Mouse (Mus musculus): ENCODE measurements around the gene Rad51b. TPM values are rescaled to one million over a fixed set of nuclear protein-coding genes. Genes with fewer than 3 reads are reported as not detected.

The Rad51b gene
- total RNA-seq, 2 experiments from 2014 or later, result 0.36 TPM; not detected in 1

GRCm38 (mm10) chr12:79674846-79675439 is 377.9 kb downstream of the Rad51b start:
- H3K4me3 ChIP-seq, result no peak overlapping the region
- intact Hi-C loops (cut with DNase I), result no loop called here
- DNase-seq (ENCODE audit: extremely low spot score in 1 of 2, low spot score in 2 of 2), result no peak
- H3K27ac ChIP-seq, result no peak overlapping the region
- TF ChIP-seq CTCF (IDR thresholded peaks at IDR 0.05), result no peak

- no peak overlapping the region for H3K27ac ChIP-seq
- TF ChIP-seq CTCF (IDR thresholded peaks at IDR 0.05), result no peak
- intact Hi-C loops (cut with DNase I), result no loop called here
- H3K4me3 ChIP-seq, result no peak overlapping the region
- no peak for DNase-seq (ENCODE audit: extremely low spot score in 1 of 2, low spot score in 2 of 2)
These were observed 378.5 kb downstream of the Rad51b start for GRCm38 (mm10) chr12:79675440-79676176.

- intact Hi-C loops (cut with DNase I), result no loop called here
- no peak for DNase-seq (ENCODE audit: extremely low spot score in 1 of 2, low spot score in 2 of 2)
- no peak for TF ChIP-seq CTCF (IDR thresholded peaks at IDR 0.05)
- H3K27ac ChIP-seq, result no peak overlapping the region
- no peak overlapping the region for H3K4me3 ChIP-seq
These were observed 379.2 kb downstream of the Rad51b start for GRCm38 (mm10) chr12:79676251-79676650.

GRCm38 (mm10) chr12:79676896-79677295 is 379.8 kb downstream of the Rad51b start:
- no peak for DNase-seq (ENCODE audit: extremely low spot score in 1 of 2, low spot score in 2 of 2)
- no peak overlapping the region for H3K4me3 ChIP-seq
- intact Hi-C loops (cut with DNase I), result no loop called here
- TF ChIP-seq CTCF (IDR thresholded peaks at IDR 0.05), result no peak
- no peak overlapping the region for H3K27ac ChIP-seq

- no peak for DNase-seq (ENCODE audit: extremely low spot score in 1 of 2, low spot score in 2 of 2)
- intact Hi-C loops (cut with DNase I), result no loop called here
- TF ChIP-seq CTCF (IDR thresholded peaks at IDR 0.05), result no peak
- H3K4me3 ChIP-seq, result no peak overlapping the region
- H3K27ac ChIP-seq, result no peak overlapping the region
These were observed 382.3 kb downstream of the Rad51b start for GRCm38 (mm10) chr12:79679251-79679901.

- TF ChIP-seq CTCF (IDR thresholded peaks at IDR 0.05), result no peak
- intact Hi-C loops (cut with DNase I), result no loop called here
- DNase-seq (ENCODE audit: extremely low spot score in 1 of 2, low spot score in 2 of 2), result peak in 1 of 2 experiments; percentile 19
- Histone ChIP-seq H3K4me3 (no peak overlapping the region), H3K27ac (no peak overlapping the region)
These were observed 383.0 kb downstream of the Rad51b start for GRCm38 (mm10) chr12:79679941-79680697.

GRCm38 (mm10) chr12:79680698-79681072 is 383.6 kb downstream of the Rad51b start:
- TF ChIP-seq CTCF (IDR thresholded peaks at IDR 0.05), result no peak
- no peak overlapping the region for H3K27ac ChIP-seq
- DNase-seq (ENCODE audit: extremely low spot score in 1 of 2, low spot score in 2 of 2), result no peak
- intact Hi-C loops (cut with DNase I), result no loop called here
- no peak overlapping the region for H3K4me3 ChIP-seq

- Histone ChIP-seq H3K27ac (no peak overlapping the region), H3K4me3 (no peak overlapping the region)
- no peak for TF ChIP-seq CTCF (IDR thresholded peaks at IDR 0.05)
- intact Hi-C loops (cut with DNase I), result no loop called here
- no peak for DNase-seq (ENCODE audit: extremely low spot score in 1 of 2, low spot score in 2 of 2)
These were observed 384.5 kb downstream of the Rad51b start for GRCm38 (mm10) chr12:79681571-79681970.

- Histone ChIP-seq H3K27ac (no peak overlapping the region), H3K4me3 (no peak overlapping the region)
- DNase-seq (ENCODE audit: extremely low spot score in 1 of 2, low spot score in 2 of 2), result no peak
- TF ChIP-seq CTCF (IDR thresholded peaks at IDR 0.05), result no peak
- intact Hi-C loops (cut with DNase I), result no loop called here
These were observed 386.3 kb downstream of the Rad51b start for GRCm38 (mm10) chr12:79683350-79683749.

GRCm38 (mm10) chr12:79683759-79684158 is 386.7 kb downstream of the Rad51b start:
- H3K4me3 ChIP-seq, result no peak overlapping the region
- intact Hi-C loops (cut with DNase I), result no loop called here
- H3K27ac ChIP-seq, result no peak overlapping the region
- DNase-seq (ENCODE audit: extremely low spot score in 1 of 2, low spot score in 2 of 2), result no peak
- no peak for TF ChIP-seq CTCF (IDR thresholded peaks at IDR 0.05)

- no peak; the same call in 1 of the 2 replicates for TF ChIP-seq CTCF (IDR thresholded peaks at IDR 0.05)
- H3K4me3 ChIP-seq, result no peak overlapping the region
- no peak overlapping the region for H3K27ac ChIP-seq
- DNase-seq (ENCODE audit: extremely low spot score in 1 of 2, low spot score in 2 of 2), result no peak
- intact Hi-C loops (cut with DNase I), result no loop called here
These were observed 387.3 kb downstream of the Rad51b start for GRCm38 (mm10) chr12:79684338-79684737.

Data from left cerebral cortex, adult 2 months (tissue).